Mouse (Mus musculus): ENCODE measurements around the gene Ptpn11. TPM values are rescaled to one million over a fixed set of nuclear protein-coding genes. Genes with fewer than 3 reads are reported as not detected.

Ptpn11 gene
- polyA plus RNA-seq, 1 experiment from 2014 or later = 9.1 TPM

DNA sequence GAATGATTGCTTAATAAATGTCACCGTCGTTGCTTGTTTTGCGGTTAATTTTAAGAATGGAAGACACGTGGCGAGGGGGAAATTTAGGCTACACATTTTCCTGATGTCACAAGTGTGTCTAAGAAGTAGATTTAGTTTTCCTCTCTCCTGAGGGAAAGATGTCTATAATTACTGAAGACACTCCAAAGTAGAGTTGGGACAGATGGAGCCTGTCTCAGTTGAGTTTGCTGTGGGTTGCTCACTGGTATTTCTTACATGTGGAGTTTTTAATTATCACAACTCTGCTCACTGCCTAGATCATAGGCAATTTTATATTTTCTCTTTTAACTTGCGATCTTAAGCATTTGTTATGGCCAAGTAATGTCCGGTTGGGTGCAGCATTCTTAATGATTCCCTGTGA lies 108.6 kb downstream of the Ptpn11 start:
- H3K27ac ChIP-seq (replicated peaks) = no peak overlapping the region
- no peaks in the 10 kb centered on the region for H3K9me3 ChIP-seq (replicated peaks)
- no peaks in the 10 kb centered on the region for H3K4me1 ChIP-seq (replicated peaks)
- H3K4me3 ChIP-seq (replicated peaks) = no peak overlapping the region
- ATAC-seq (ENCODE audit: insufficient read depth) = no peak
- 80% methylated on average over 7 of the region's 7 CpGs for WGBS (ENCODE audit: insufficient replicate concordance)
- H3K4me2 ChIP-seq = no peak overlapping the region
- no peaks in the 10 kb centered on the region for H3K36me3 ChIP-seq (replicated peaks)
- no peak overlapping the region for H3K9ac ChIP-seq
- no peaks in the 10 kb centered on the region for H3K27me3 ChIP-seq

- Histone ChIP-seq H3K36me3 (replicated peaks) (no peaks in the 10 kb centered on the region), H3K9ac (no peak overlapping the region), H3K4me1 (replicated peaks) (no peaks in the 10 kb centered on the region), H3K4me3 (replicated peaks) (no peak overlapping the region), H3K4me2 (no peak overlapping the region), H3K27ac (replicated peaks) (no peak overlapping the region), H3K27me3 (no peaks in the 10 kb centered on the region), H3K9me3 (replicated peaks) (no peaks in the 10 kb centered on the region)
- ATAC-seq (ENCODE audit: insufficient read depth) = no peak
- WGBS (ENCODE audit: insufficient replicate concordance) = 56% methylated on average over 5 of the region's 5 CpGs
These were observed 109.4 kb downstream of the Ptpn11 start for GRCm38 (mm10) chr5:121081754-121082153.

Other genes starting within 250 kb of the Ptpn11 start
- gene Rph3a, start 181.3 kb downstream of the Ptpn11 start, polyA plus RNA-seq (2015; fragmentation: Nextera tagmentation; extraction: Ambion mirVana) = 0.03 TPM in 1 of 2 replicates, not detected in the other
- gene Rpl6, start 13.1 kb upstream of the Ptpn11 start, polyA plus RNA-seq (2015; fragmentation: Nextera tagmentation; extraction: Ambion mirVana) = 294 and 338 TPM in 2 replicates
- 10.1 and 12.0 TPM in 2 replicates for gene Hectd4, start 28.8 kb upstream of the Ptpn11 start, polyA plus RNA-seq (2015; fragmentation: Nextera tagmentation; extraction: Ambion mirVana)
- 22.8 and 25.9 TPM in 2 replicates for gene Trafd1, start 194.2 kb upstream of the Ptpn11 start, polyA plus RNA-seq (2015; fragmentation: Nextera tagmentation; extraction: Ambion mirVana)
- 19.2 and 20.0 TPM in 2 replicates for gene Naa25, start 206.5 kb upstream of the Ptpn11 start, polyA plus RNA-seq (2015; fragmentation: Nextera tagmentation; extraction: Ambion mirVana)

All from liver, embryonic 15.5 days (tissue).